Mouse (Mus musculus) cerebellum, postnatal 10 days (tissue): ENCODE data around the gene Rbm3.
"Not testable (repeated sequence)": the region's sequence is repeated elsewhere in the genome, so short reads cannot be mapped to it uniquely, and the experiment has no call there.

Source experiments
- DNase-seq, 2 experiments: peaks; one replicate each; pipeline ENCODE4 v3.0.0; 2021; ENCODE audit warnings: mixed read lengths in 2 of 2

Gene Rbm3

GRCm38 (mm10) chrX:8125235-8125634 is 20.4 kb downstream of the Rbm3 start:
- DNase-seq: no peak

GRCm38 (mm10) chrX:8123821-8124470 is 21.7 kb downstream of the Rbm3 start:
- DNase-seq: peak; percentile 45 to 53

- DNase-seq: no peak
Observed at GRCm38 (mm10) chrX:8117264-8117663, 28.4 kb downstream of the Rbm3 start.

- no peak for DNase-seq
Observed at GRCm38 (mm10) chrX:8115275-8115674, 30.4 kb downstream of the Rbm3 start.

GRCm38 (mm10) chrX:8105019-8105418 is 40.7 kb downstream of the Rbm3 start:
- DNase-seq: no peak

- DNase-seq: no peak
Observed at GRCm38 (mm10) chrX:8102213-8102668, 43.4 kb downstream of the Rbm3 start.

- peak; percentile 90 to 91 for DNase-seq
Observed at GRCm38 (mm10) chrX:8101017-8101416, 44.7 kb downstream of the Rbm3 start.

GRCm38 (mm10) chrX:8099435-8099834 is 46.2 kb downstream of the Rbm3 start:
- no peak for DNase-seq

GRCm38 (mm10) chrX:8096787-8097242 is 48.9 kb downstream of the Rbm3 start:
- DNase-seq: peak; percentile 97 to 98

- DNase-seq: peak; percentile 77 to 92
Observed at GRCm38 (mm10) chrX:8096068-8096786, 49.5 kb downstream of the Rbm3 start.

- peak in 1 of 2 experiments; percentile 17 for DNase-seq
Observed at GRCm38 (mm10) chrX:8095546-8095945, 50.1 kb downstream of the Rbm3 start.

GRCm38 (mm10) chrX:8090954-8091347 is 54.7 kb downstream of the Rbm3 start:
- not testable (repeated sequence) for DNase-seq

- no peak for DNase-seq
Observed at GRCm38 (mm10) chrX:8090346-8090953, 55.2 kb downstream of the Rbm3 start, which contains the start of gene Was. Was (minus strand) TSS chrX:8090498.

- no peak for DNase-seq
Observed at GRCm38 (mm10) chrX:8089746-8090145, 55.9 kb downstream of the Rbm3 start.
